Mouse (Mus musculus): ENCODE results near the gene Usp43. TPM values are rescaled to one million over a fixed set of nuclear protein-coding genes. Genes with fewer than 3 reads are reported as not detected.

Usp43 gene
- polyA plus RNA-seq, 1 experiment from 2014 or later, result 1.4 TPM

DNA sequence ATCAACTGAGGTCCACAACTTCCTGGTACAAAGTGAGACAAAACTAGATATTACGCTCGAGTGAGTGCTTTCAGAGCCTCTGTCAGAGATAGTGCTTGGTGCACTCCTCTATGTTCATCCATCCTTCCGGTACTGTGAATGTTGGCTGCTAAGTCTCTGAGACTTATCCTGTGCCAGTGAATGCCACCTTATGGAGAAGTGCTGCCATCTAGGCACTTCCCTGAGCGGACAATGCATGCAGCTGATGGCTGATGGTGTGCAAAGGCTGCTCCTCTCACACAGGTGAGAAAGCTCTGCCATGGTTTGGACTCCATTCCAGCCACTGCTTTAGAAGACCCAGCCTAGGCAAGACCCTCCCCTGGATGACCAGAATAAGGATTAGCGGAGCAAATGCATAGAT lies 113.9 kb downstream of the Usp43 start:
- Histone ChIP-seq H3K27ac (ENCODE audit: low read depth, low read length) (no peak overlapping the region), H3K27me3 (ENCODE audit: control insufficient read depth, insufficient read depth, low read length) (no peaks in the 10 kb centered on the region), H3K9me3 (ENCODE audit: control insufficient read depth, low read length) (no peaks in the 10 kb centered on the region), H3K4me1 (replicated peaks; ENCODE audit: control insufficient read depth, insufficient read depth, low read length) (no peaks in the 10 kb centered on the region), H3K36me3 (ENCODE audit: control insufficient read depth, insufficient read depth, low read length) (no peaks in the 10 kb centered on the region), H3K9ac (ENCODE audit: low read length) (no peak overlapping the region), H3K4me3 (ENCODE audit: low read depth, low read length) (no peak overlapping the region), H3K4me2 (ENCODE audit: low read depth, low read length, severe bottlenecking) (no peak overlapping the region)
- DNase-seq (ENCODE audit: low spot score) (no peak), ATAC-seq (replicated peaks; ENCODE audit: low FRiP score) (no peak)
- WGBS, result 77% methylated on average over 5 of the region's 5 CpGs

DNA sequence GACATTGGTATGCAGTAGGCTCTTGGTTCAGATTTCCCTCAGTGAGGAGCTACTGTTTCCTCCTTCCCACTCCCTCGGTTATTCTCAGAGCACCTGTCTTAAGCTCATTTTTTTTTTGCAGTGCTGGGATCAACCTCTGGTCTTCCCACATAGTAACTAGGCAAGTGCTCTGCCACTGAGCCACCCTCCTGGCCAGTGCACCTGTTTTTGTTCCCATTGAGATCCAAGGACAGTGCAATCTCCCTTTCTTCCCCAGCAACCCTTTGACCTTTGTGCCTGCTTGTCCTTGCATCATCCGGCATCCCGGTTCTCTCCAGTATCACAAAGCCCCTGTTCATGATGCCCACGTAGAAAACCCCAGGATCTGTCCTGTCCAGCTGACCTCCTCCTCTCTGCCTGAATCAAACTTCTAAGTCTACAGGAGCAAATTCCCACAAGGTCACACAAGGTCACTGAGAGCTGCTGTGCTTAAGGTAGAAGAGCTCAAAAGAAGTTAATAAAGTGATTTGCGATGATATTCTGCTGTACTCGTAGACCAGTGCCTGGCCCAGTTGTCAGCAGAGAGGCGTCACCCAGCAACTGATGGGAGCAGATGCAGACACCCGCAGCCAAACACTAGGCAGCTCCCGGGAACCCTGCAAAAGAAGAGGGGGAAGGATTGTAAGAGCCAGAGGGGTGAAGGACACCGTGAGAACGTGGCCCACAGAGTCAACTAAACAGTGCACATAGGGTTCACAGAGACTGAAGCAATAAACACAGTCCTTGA lies 114.9 kb downstream of the Usp43 start:
- Histone ChIP-seq H3K4me1 (replicated peaks; ENCODE audit: control insufficient read depth, insufficient read depth, low read length) (no peaks in the 10 kb centered on the region), H3K4me3 (ENCODE audit: low read depth, low read length) (no peak overlapping the region), H3K36me3 (ENCODE audit: control insufficient read depth, insufficient read depth, low read length) (no peaks in the 10 kb centered on the region), H3K27me3 (ENCODE audit: control insufficient read depth, insufficient read depth, low read length) (no peaks in the 10 kb centered on the region), H3K9me3 (ENCODE audit: control insufficient read depth, low read length) (no peaks in the 10 kb centered on the region), H3K4me2 (ENCODE audit: low read depth, low read length, severe bottlenecking) (no peak overlapping the region), H3K27ac (ENCODE audit: low read depth, low read length) (no peak overlapping the region), H3K9ac (ENCODE audit: low read length) (no peak overlapping the region)
- WGBS, result 86% methylated on average over 11 of the region's 11 CpGs
- no peak for DNase-seq (ENCODE audit: low spot score)
- ATAC-seq (replicated peaks; ENCODE audit: low FRiP score), result no peak

DNA sequence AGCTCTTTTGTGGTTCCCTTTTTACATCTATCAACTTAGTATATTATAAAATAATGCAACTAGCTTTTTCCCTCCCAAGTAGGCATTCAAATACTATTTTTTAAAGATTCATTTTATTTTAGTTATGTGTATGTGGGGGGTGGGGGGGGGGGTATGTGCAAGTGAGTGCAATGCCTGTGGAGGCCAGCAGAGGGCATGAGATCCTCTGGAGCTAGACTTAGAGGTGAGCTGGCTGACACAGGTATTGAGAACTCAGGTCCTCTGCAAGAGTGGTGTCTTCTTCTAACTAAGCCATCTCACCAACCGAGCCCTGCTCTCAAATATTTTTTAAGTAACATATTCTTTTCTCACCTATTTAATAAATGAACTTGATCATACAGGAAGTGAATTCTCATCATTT lies 116.4 kb downstream of the Usp43 start:
- Histone ChIP-seq H3K4me1 (replicated peaks; ENCODE audit: control insufficient read depth, insufficient read depth, low read length) (no peaks in the 10 kb centered on the region), H3K9me3 (ENCODE audit: control insufficient read depth, low read length) (no peaks in the 10 kb centered on the region), H3K9ac (ENCODE audit: low read length) (no peak overlapping the region), H3K27me3 (ENCODE audit: control insufficient read depth, insufficient read depth, low read length) (no peaks in the 10 kb centered on the region), H3K36me3 (ENCODE audit: control insufficient read depth, insufficient read depth, low read length) (no peaks in the 10 kb centered on the region), H3K4me2 (ENCODE audit: low read depth, low read length, severe bottlenecking) (no peak overlapping the region), H3K27ac (ENCODE audit: low read depth, low read length) (no peak overlapping the region), H3K4me3 (ENCODE audit: low read depth, low read length) (no peak overlapping the region)
- WGBS, result 97% methylated on average over 1 of the region's 1 CpGs
- ATAC-seq (replicated peaks; ENCODE audit: low FRiP score) (no peak), DNase-seq (ENCODE audit: low spot score) (no peak)

Other genes starting within 250 kb of the Usp43 start
- gene Rcvrn, start 226.8 kb downstream of the Usp43 start, polyA plus RNA-seq (2014; fragmentation: Nextera tagmentation; extraction: Ambion mirVana), result not detected in 2 replicates
- gene Glp2r, start 151.0 kb downstream of the Usp43 start, polyA plus RNA-seq (2014; fragmentation: Nextera tagmentation; extraction: Ambion mirVana), result 0.05 TPM in 1 of 2 replicates, not detected in the other
- gene Gsg1l2, start 147.5 kb downstream of the Usp43 start, polyA plus RNA-seq (2014; fragmentation: Nextera tagmentation; extraction: Ambion mirVana), result not detected in 2 replicates
- gene Dhrs7c, start 124.0 kb downstream of the Usp43 start, polyA plus RNA-seq (2014; fragmentation: Nextera tagmentation; extraction: Ambion mirVana), result not detected in 2 replicates
- gene Cfap52, start 43.5 kb upstream of the Usp43 start, polyA plus RNA-seq (2014; fragmentation: Nextera tagmentation; extraction: Ambion mirVana), result 0.86 and 1.4 TPM in 2 replicates
- 52.6 and 53.8 TPM in 2 replicates for gene Stx8, start 44.0 kb upstream of the Usp43 start, polyA plus RNA-seq (2014; fragmentation: Nextera tagmentation; extraction: Ambion mirVana)